Mouse (Mus musculus): ENCODE measurements around the gene Tmem135. TPM values are rescaled to one million over a fixed set of nuclear protein-coding genes. Genes with fewer than 3 reads are reported as not detected.
A peak's percentile ranks its signal among the peaks of the same experiment; 100 is the strongest.

The Tmem135 gene
- total and polyA plus RNA-seq, 3 experiments, result 27.2 to 45.1 (median 43.2) TPM

DNA sequence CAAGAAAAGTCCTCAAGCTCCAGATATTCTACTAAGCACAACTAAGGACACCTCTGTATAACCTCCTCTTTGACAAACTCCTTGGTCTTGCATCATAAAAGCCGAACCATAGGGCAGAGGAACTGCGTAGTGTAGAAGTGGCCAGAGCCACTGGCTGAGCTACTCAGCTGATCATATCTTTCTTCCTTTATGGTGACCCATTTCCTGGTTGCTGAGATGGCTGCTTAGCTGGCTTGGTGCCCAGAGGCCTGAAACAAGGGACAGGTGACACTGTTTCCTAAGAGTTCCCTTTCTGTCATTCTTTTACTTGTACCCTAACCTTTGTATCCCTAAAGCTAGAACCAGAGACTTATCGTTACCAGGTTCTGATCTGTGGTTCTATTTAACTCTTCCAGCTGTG, 7.3 kb upstream of the Tmem135 start:
- TF ChIP-seq EP300 (IDR thresholded peaks at IDR 0.05; ENCODE audit: insufficient read depth, low read depth, low read length), result no peak
- TF ChIP-seq CTCF (IDR thresholded peaks at IDR 0.05), result no peak
- peak; percentile 15; the same call in 1 of the 2 replicates for TF ChIP-seq POLR2A (IDR thresholded peaks at IDR 0.05; ENCODE audit: insufficient read depth, low read depth, low read length)
- H3K27ac ChIP-seq, result peak overlapping the region; percentile 59
- peaks cover 56% of the 10 kb centered on the region for H3K36me3 ChIP-seq (ENCODE audit: control insufficient read depth, insufficient read depth, low read length)
- H3K4me1 ChIP-seq (ENCODE audit: control insufficient read depth, insufficient read depth, low read length), result peaks cover 18% of the 10 kb centered on the region
- H3K9ac ChIP-seq (ENCODE audit: low read depth, low read length), result no peak overlapping the region; the same call in 1 of the 2 replicates
- peaks cover 8% of the 10 kb centered on the region for H3K79me2 ChIP-seq (replicated peaks; ENCODE audit: control insufficient read depth, insufficient read depth, low read length)
- H3K27me3 ChIP-seq (ENCODE audit: control insufficient read depth, insufficient read depth, low read length), result no peaks in the 10 kb centered on the region
- intact Hi-C loops (cut with DNase I), result no loop called here
- no peak for DNase-seq
- H3K4me3 ChIP-seq, result 0 out of 2 replicates have a peak overlapping the region, but pooled peaks have one; percentile 4
- WGBS, result 54% methylated on average over 3 of the region's 3 CpGs

DNA sequence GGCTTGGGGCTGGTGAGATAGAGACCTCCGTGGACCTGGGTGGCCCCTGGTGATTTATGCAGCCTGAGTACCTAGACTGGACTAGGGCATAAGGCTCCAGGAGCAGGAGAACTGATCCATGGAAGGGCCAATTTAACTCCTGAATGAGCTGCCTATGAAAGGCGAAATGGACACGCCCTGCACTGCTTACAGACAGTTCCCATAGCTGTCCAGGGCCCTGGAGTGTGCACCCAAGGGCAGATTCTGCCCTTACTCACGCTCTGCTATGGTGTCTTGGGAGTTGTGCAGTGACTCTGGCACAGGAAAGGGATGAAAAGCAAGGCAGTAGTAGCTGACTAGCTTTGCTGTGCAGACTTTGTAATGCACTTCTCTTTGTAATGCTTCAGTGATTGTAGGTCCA, 6.3 kb upstream of the Tmem135 start:
- H3K27ac ChIP-seq, result peak overlapping the region; percentile 59
- peaks cover 8% of the 10 kb centered on the region for H3K79me2 ChIP-seq (replicated peaks; ENCODE audit: control insufficient read depth, insufficient read depth, low read length)
- H3K27me3 ChIP-seq (ENCODE audit: control insufficient read depth, insufficient read depth, low read length), result no peaks in the 10 kb centered on the region
- H3K9ac ChIP-seq (ENCODE audit: low read depth, low read length), result peak overlapping the region; percentile 28
- WGBS, result 43% methylated on average over 4 of the region's 4 CpGs
- TF ChIP-seq EP300 (IDR thresholded peaks at IDR 0.05; ENCODE audit: insufficient read depth, low read depth, low read length), result no peak
- TF ChIP-seq CTCF (IDR thresholded peaks at IDR 0.05), result no peak
- no peak for TF ChIP-seq POLR2A (IDR thresholded peaks at IDR 0.05; ENCODE audit: insufficient read depth, low read depth, low read length)
- intact Hi-C loops (cut with DNase I), result no loop called here
- no peak for DNase-seq
- H3K36me3 ChIP-seq (ENCODE audit: control insufficient read depth, insufficient read depth, low read length), result peaks cover 56% of the 10 kb centered on the region
- peak overlapping the region; percentile 13; the same call in 1 of the 2 replicates for H3K4me3 ChIP-seq
- H3K4me1 ChIP-seq (ENCODE audit: control insufficient read depth, insufficient read depth, low read length), result peaks cover 15% of the 10 kb centered on the region

GRCm38 (mm10) chr7:89407006-89407940, 3.3 kb upstream of the Tmem135 start:
- Histone ChIP-seq H3K36me3 (ENCODE audit: control insufficient read depth, insufficient read depth, low read length) (peaks cover 46% of the 10 kb centered on the region), H3K27me3 (ENCODE audit: control insufficient read depth, insufficient read depth, low read length) (no peaks in the 10 kb centered on the region), H3K9ac (ENCODE audit: low read depth, low read length) (peak overlapping the region; percentile 19), H3K4me1 (ENCODE audit: control insufficient read depth, insufficient read depth, low read length) (peaks cover 15% of the 10 kb centered on the region), H3K27ac (peak overlapping the region; percentile 98), H3K79me2 (replicated peaks; ENCODE audit: control insufficient read depth, insufficient read depth, low read length) (peaks cover 8% of the 10 kb centered on the region), H3K4me3 (peak overlapping the region; percentile 89)
- TF ChIP-seq POLR2A (IDR thresholded peaks at IDR 0.05; ENCODE audit: insufficient read depth, low read depth, low read length) (peak; percentile 18; the same call in 1 of the 2 replicates), EP300 (IDR thresholded peaks at IDR 0.05; ENCODE audit: insufficient read depth, low read depth, low read length) (0 out of 2 replicates have a peak, but pooled peaks have one; percentile 7), CTCF (IDR thresholded peaks at IDR 0.05) (no peak)
- intact Hi-C loops (cut with DNase I), result loop anchor here (5.0 kb wide), 1 partner anchor 140 kb away; no protein-coding TSS in a partner anchor
- peak in 1 of 2 experiments; percentile 51 for DNase-seq
- WGBS, result 49% methylated on average over 24 of the region's 24 CpGs

DNA sequence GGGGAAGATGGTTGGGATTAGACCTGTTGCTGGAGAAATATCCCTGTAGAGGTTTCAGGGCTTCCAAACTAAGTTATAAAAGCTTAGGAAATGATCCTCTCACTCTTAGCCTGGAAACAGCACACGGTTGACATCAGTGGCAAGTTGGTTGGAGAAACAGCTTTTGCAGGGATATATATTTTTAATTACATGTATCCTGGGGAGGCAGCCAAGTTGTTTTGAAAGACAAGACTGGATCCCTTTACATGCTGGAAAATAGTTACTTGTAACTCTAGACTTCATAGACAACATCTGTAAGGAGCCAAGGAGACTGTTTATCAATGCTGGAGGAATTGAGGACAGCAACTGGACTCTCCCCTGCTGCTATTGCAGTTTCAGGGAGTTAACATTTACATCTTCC, 2.0 kb upstream of the Tmem135 start:
- 6% methylated on average over 1 of the region's 1 CpGs for WGBS
- intact Hi-C loops (cut with DNase I), result loop anchor here (5.0 kb wide), 1 partner anchor 139 kb away; no protein-coding TSS in a partner anchor
- Histone ChIP-seq H3K4me1 (ENCODE audit: control insufficient read depth, insufficient read depth, low read length) (peaks cover 14% of the 10 kb centered on the region), H3K4me3 (peak overlapping the region; percentile 89), H3K27me3 (ENCODE audit: control insufficient read depth, insufficient read depth, low read length) (no peaks in the 10 kb centered on the region), H3K36me3 (ENCODE audit: control insufficient read depth, insufficient read depth, low read length) (peaks cover 34% of the 10 kb centered on the region), H3K79me2 (replicated peaks; ENCODE audit: control insufficient read depth, insufficient read depth, low read length) (peaks cover 5% of the 10 kb centered on the region), H3K9ac (ENCODE audit: low read depth, low read length) (peak overlapping the region; percentile 45), H3K27ac (peak overlapping the region; percentile 98)
- DNase-seq, result no peak
- TF ChIP-seq POLR2A (IDR thresholded peaks at IDR 0.05; ENCODE audit: insufficient read depth, low read depth, low read length) (no peak), EP300 (IDR thresholded peaks at IDR 0.05; ENCODE audit: insufficient read depth, low read depth, low read length) (no peak), CTCF (IDR thresholded peaks at IDR 0.05) (no peak)

GRCm38 (mm10) chr7:89404734-89405440, 865 bp upstream of the Tmem135 start:
- peaks cover 5% of the 10 kb centered on the region for H3K79me2 ChIP-seq (replicated peaks; ENCODE audit: control insufficient read depth, insufficient read depth, low read length)
- H3K9ac ChIP-seq (ENCODE audit: low read depth, low read length), result peak overlapping the region; percentile 88
- intact Hi-C loops (cut with DNase I), result loop anchor here (2.0 to 5.0 kb wide), 2 partner anchors 66 to 138 kb away; no protein-coding TSS in a partner anchor
- WGBS, result under 1% methylated on average over 35 of the region's 35 CpGs
- H3K4me1 ChIP-seq (ENCODE audit: control insufficient read depth, insufficient read depth, low read length), result peaks cover 7% of the 10 kb centered on the region
- H3K27ac ChIP-seq, result peak overlapping the region; percentile 98
- H3K36me3 ChIP-seq (ENCODE audit: control insufficient read depth, insufficient read depth, low read length), result peaks cover 24% of the 10 kb centered on the region
- peak overlapping the region; percentile 89 for H3K4me3 ChIP-seq
- no peaks in the 10 kb centered on the region for H3K27me3 ChIP-seq (ENCODE audit: control insufficient read depth, insufficient read depth, low read length)
- DNase-seq, result peak; percentile 78 to 80
- TF ChIP-seq EP300 (IDR thresholded peaks at IDR 0.05; ENCODE audit: insufficient read depth, low read depth, low read length) (peak; percentile 71; the same call in 1 of the 2 replicates), CTCF (IDR thresholded peaks at IDR 0.05) (no peak), POLR2A (IDR thresholded peaks at IDR 0.05; ENCODE audit: insufficient read depth, low read depth, low read length) (peak; percentile 65; the same call in 1 of the 2 replicates)

All from heart, adult 2 months (tissue).